Mouse (Mus musculus): Measurements from ENCODE around the gene Mtor. TPM values are rescaled to one million over a fixed set of nuclear protein-coding genes. Genes with fewer than 3 reads are reported as not detected.
A peak's percentile ranks its signal among the peaks of the same experiment; 100 is the strongest.

Mtor gene
- total and polyA plus RNA-seq, 3 experiments: 10.5 to 28.6 (median 24.3) TPM

GRCm38 (mm10) chr4:148591637-148592380 is 143.4 kb downstream of the Mtor start (continued):
- TF ChIP-seq MXI1 (IDR thresholded peaks at IDR 0.05; ENCODE audit: low read depth, low read length): peak; percentile 82
- TF ChIP-seq SIN3A (IDR thresholded peaks at IDR 0.05; ENCODE audit: low read length): peak; percentile 74

GRCm38 (mm10) chr4:148593996-148594395 is 145.6 kb downstream of the Mtor start:
- H3K27ac ChIP-seq (ENCODE audit: insufficient read depth, low read depth): no peak overlapping the region
- H3K9me3 ChIP-seq (replicated peaks; ENCODE audit: low read length): peaks cover 38% of the 10 kb centered on the region
- no peak overlapping the region for H3K4me2 ChIP-seq (ENCODE audit: insufficient read depth, low read depth, poor library complexity, severe bottlenecking)
- TF ChIP-seq JUND (conservative IDR thresholded peaks at IDR 0.05; ENCODE audit: low read depth, low read length) (no peak), ZC3H11A (IDR thresholded peaks at IDR 0.05; ENCODE audit: low read depth, low read length) (no peak)
- H3K36me3 ChIP-seq (replicated peaks in 1 of 2; ENCODE audit: control insufficient read depth in 1 of 2, insufficient read depth in 1 of 2, low read length in 1 of 2): peaks cover 43 to 65% of the 10 kb centered on the region in 2 experiments
- dilution Hi-C loops (cut with MboI; ENCODE audit: extremely low pct_ligation_motif_present, extremely low pct_unique_long_range_greater_than_20kb, low sequenced_read_pairs) (no loop called here), in situ Hi-C loops (cut with MboI; ENCODE audit: low pct_ligation_motif_present, low pct_unique_long_range_greater_than_20kb, low sequenced_read_pairs) (no loop called here)
- H3K4me1 ChIP-seq (ENCODE audit: control insufficient read depth in 1 of 2, insufficient read depth in 2 of 2): peaks cover 15 to 29% of the 10 kb centered on the region in 2 experiments
- DNase-seq (ENCODE audit: extremely low read depth): no peak
- H3K79me2 ChIP-seq (replicated peaks; ENCODE audit: control insufficient read depth, extremely low read depth, insufficient read depth, poor library complexity, severe bottlenecking): peaks cover 27% of the 10 kb centered on the region
- H3K9ac ChIP-seq (ENCODE audit: insufficient read depth, low read depth): no peak overlapping the region
- H3K4me3 ChIP-seq (replicated peaks in 1 of 3; ENCODE audit: low read depth in 2 of 3, low read length in 2 of 3, poor library complexity in 1 of 3): no peak overlapping the region
- no peaks in the 10 kb centered on the region for H3K27me3 ChIP-seq (replicated peaks)

GRCm38 (mm10) chr4:148595916-148596315 is 147.5 kb downstream of the Mtor start:
- Histone ChIP-seq H3K4me2 (ENCODE audit: insufficient read depth, low read depth, poor library complexity, severe bottlenecking) (no peak overlapping the region), H3K4me3 (replicated peaks in 1 of 3; ENCODE audit: low read depth in 2 of 3, low read length in 2 of 3, poor library complexity in 1 of 3) (no peak overlapping the region), H3K9me3 (replicated peaks; ENCODE audit: low read length) (peaks cover 40% of the 10 kb centered on the region), H3K36me3 (replicated peaks in 1 of 2; ENCODE audit: control insufficient read depth in 1 of 2, insufficient read depth in 1 of 2, low read length in 1 of 2) (peaks cover 53 to 80% of the 10 kb centered on the region in 2 experiments), H3K27me3 (replicated peaks) (no peaks in the 10 kb centered on the region), H3K79me2 (replicated peaks; ENCODE audit: control insufficient read depth, extremely low read depth, insufficient read depth, poor library complexity, severe bottlenecking) (peaks cover 27% of the 10 kb centered on the region), H3K4me1 (ENCODE audit: control insufficient read depth in 1 of 2, insufficient read depth in 2 of 2) (peaks cover 14 to 31% of the 10 kb centered on the region in 2 experiments), H3K27ac (ENCODE audit: insufficient read depth, low read depth) (no peak overlapping the region), H3K9ac (ENCODE audit: insufficient read depth, low read depth) (no peak overlapping the region)
- in situ Hi-C loops (cut with MboI; ENCODE audit: low pct_ligation_motif_present, low pct_unique_long_range_greater_than_20kb, low sequenced_read_pairs): no loop called here
- DNase-seq (ENCODE audit: extremely low read depth): no peak
- dilution Hi-C loops (cut with MboI; ENCODE audit: extremely low pct_ligation_motif_present, extremely low pct_unique_long_range_greater_than_20kb, low sequenced_read_pairs): no loop called here
- TF ChIP-seq CHD1 (IDR thresholded peaks at IDR 0.05; ENCODE audit: low read depth, low read length): no peak
- TF ChIP-seq IRF4 (IDR thresholded peaks at IDR 0.05; ENCODE audit: low read depth, low read length): no peak
- TF ChIP-seq MAX (IDR thresholded peaks at IDR 0.05; ENCODE audit: low read length): no peak
- TF ChIP-seq KAT2A (IDR thresholded peaks at IDR 0.05; ENCODE audit: insufficient replicate concordance, low read length): no peak
- TF ChIP-seq SIN3A (IDR thresholded peaks at IDR 0.05; ENCODE audit: low read length): no peak
- no peak for TF ChIP-seq JUN (IDR thresholded peaks at IDR 0.05; ENCODE audit: insufficient read depth, low read depth, low read length)
- TF ChIP-seq ETS1 (conservative IDR thresholded peaks at IDR 0.05; ENCODE audit: low read depth, low read length): no peak
- TF ChIP-seq USF1 (IDR thresholded peaks at IDR 0.05; ENCODE audit: low read depth, low read length): no peak
- TF ChIP-seq MEF2A (IDR thresholded peaks at IDR 0.05; ENCODE audit: borderline replicate concordance, low read depth, low read length): no peak
- TF ChIP-seq CTCF (conservative IDR thresholded peaks at IDR 0.05 in 1 of 2, IDR thresholded peaks at IDR 0.05 in 1 of 2; ENCODE audit: low read depth in 2 of 2, low read length in 2 of 2): no peak
- TF ChIP-seq PAX5 (IDR thresholded peaks at IDR 0.05; ENCODE audit: low read length): no peak
- TF ChIP-seq MXI1 (IDR thresholded peaks at IDR 0.05; ENCODE audit: low read depth, low read length): no peak
- TF ChIP-seq TCF12 (IDR thresholded peaks at IDR 0.05; ENCODE audit: low read depth, low read length): no peak
- TF ChIP-seq RAD21 (IDR thresholded peaks at IDR 0.05; ENCODE audit: low read depth, low read length): no peak
- no peak for TF ChIP-seq JUND (conservative IDR thresholded peaks at IDR 0.05; ENCODE audit: low read depth, low read length)
- no peak for TF ChIP-seq POLR2A (IDR thresholded peaks at IDR 0.05; ENCODE audit: low read depth, low read length)
- TF ChIP-seq RCOR1 (conservative IDR thresholded peaks at IDR 0.05; ENCODE audit: low read depth, low read length): no peak
- no peak for TF ChIP-seq ZKSCAN1 (IDR thresholded peaks at IDR 0.05; ENCODE audit: borderline replicate concordance, low read depth, low read length)
- TF ChIP-seq E2F4 (IDR thresholded peaks at IDR 0.05; ENCODE audit: insufficient replicate concordance, low read depth, low read length): no peak
- TF ChIP-seq USF2 (conservative IDR thresholded peaks at IDR 0.05; ENCODE audit: low read depth, low read length): no peak

Data from CH12.LX (cell line).